Mouse (Mus musculus) liver, postnatal 0 days (tissue): ENCODE measurements around the gene Zzz3. TPM values are rescaled to one million over a fixed set of nuclear protein-coding genes. Genes with fewer than 3 reads are reported as not detected.

ENCODE experiments used
- ATAC-seq: fragments of 200-750 bp; cut with Nextera tagmentation; 2 replicates; pipeline ENCODE4 v1.8.0; 2017; ENCODE audit warnings: mild to moderate bottlenecking, moderate library complexity
- DNase-seq: peaks from one replicate; pipeline ENCODE4 v3.0.0-alpha.2; 2016
- H3K27ac ChIP-seq: fragments of 300-500 bp; sonication (generic); 2 replicates; pipeline ENCODE4 v1.5.1; 2014; ENCODE audit warnings: antibody characterized with exemption, moderate library complexity, mild to moderate bottlenecking, low read depth
- H3K27me3 ChIP-seq: fragments of 300-500 bp; sonication (generic); 2 replicates; pipeline ENCODE4 v1.6.1; 2014; ENCODE audit warnings: low read length, control low read depth, mixed read lengths; ENCODE audit not compliant: insufficient read depth
- H3K36me3 ChIP-seq: fragments of 300-500 bp; sonication (generic); replicated peaks from 2 replicates; pipeline ENCODE4 v1.6.1; 2014; ENCODE audit warnings: mild to moderate bottlenecking, control low read depth, low read length, moderate library complexity, mixed read lengths; ENCODE audit not compliant: insufficient read depth
- H3K4me1 ChIP-seq: fragments of 300-500 bp; sonication (generic); 2 replicates; pipeline ENCODE4 v1.6.1; 2014; ENCODE audit warnings: antibody characterized with exemption, mild to moderate bottlenecking, control low read depth; ENCODE audit not compliant: insufficient read depth
- H3K4me2 ChIP-seq: fragments of 300-500 bp; sonication (generic); 2 replicates; pipeline ENCODE4 v1.6.1; 2014; ENCODE audit warnings: low read depth, mild to moderate bottlenecking, low read length, moderate library complexity, mixed read lengths
- H3K4me3 ChIP-seq: fragments of 300-500 bp; sonication (generic); 2 replicates; pipeline ENCODE4 v1.5.1; 2014; ENCODE audit warnings: low read depth, low read length
- H3K9ac ChIP-seq: fragments of 300-500 bp; sonication (generic); replicated peaks from 2 replicates; pipeline ENCODE4 v1.6.1; 2014; ENCODE audit warnings: mild to moderate bottlenecking, moderate library complexity
- H3K9me3 ChIP-seq: fragments of 300-500 bp; sonication (generic); 2 replicates; pipeline ENCODE4 v1.6.1; 2016; ENCODE audit warnings: mild to moderate bottlenecking, control low read depth, low read length, mixed read lengths
- CTCF ChIP-seq: sonication (generic); IDR thresholded peaks from 2 replicates; pipeline ENCODE4 v1.5.1; 2016; ENCODE audit warnings: antibody characterized with exemption, low read depth
- EP300 ChIP-seq: IDR thresholded peaks from 2 replicates; pipeline ENCODE4 v1.6.1; 2016; ENCODE audit warnings: antibody characterized with exemption, low read depth, mild to moderate bottlenecking
- WGBS: fragments of 180-500 bp; shearing (Covaris S2); extraction: QIAGEN DNeasy Blood & Tissue Kit; methylation state at CpG from one replicate; pipeline ENCODE4 v1.1.7; 2014; ENCODE audit not compliant: insufficient replicate concordance; 5-methylcytosine and 5-hydroxymethylcytosine counted together
- polyA plus RNA-seq: library from polyadenylated mRNA; unstranded; fragments of >200 nt; fragmentation: Nextera tagmentation; extraction: Ambion mirVana; gene quantifications from 2 replicates; pipeline ENCODE4 v1.2.1, GENCODE M21; 2015

Gene Zzz3
- polyA plus RNA-seq, 1 experiment from 2014 or later: 11.4 TPM

DNA sequence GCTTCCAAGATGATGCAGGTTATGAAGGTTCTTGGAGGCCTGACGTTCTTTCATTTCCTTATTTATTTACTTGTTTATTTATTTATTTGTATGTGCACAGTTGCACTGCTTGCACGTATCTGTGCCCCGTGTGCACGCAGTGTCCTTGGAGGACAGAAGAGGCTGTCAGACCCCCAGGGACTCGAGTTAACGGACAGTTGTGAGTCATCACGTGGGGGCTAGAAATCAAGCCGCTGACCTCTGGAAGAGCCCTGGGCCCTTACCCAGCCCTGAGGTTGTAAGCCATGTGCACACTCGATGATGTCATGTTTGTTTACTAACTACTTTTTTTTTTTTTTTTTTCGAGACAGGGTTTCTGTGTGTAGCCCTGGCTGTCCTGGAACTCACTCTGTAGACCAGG, 75.1 kb downstream of the Zzz3 start:
- H3K4me3 ChIP-seq: no peak overlapping the region
- 69% methylated on average over 10 of the region's 10 CpGs for WGBS
- H3K36me3 ChIP-seq: no peaks in the 10 kb centered on the region
- no peak overlapping the region for H3K9ac ChIP-seq
- no peak for ATAC-seq
- H3K27me3 ChIP-seq: no peaks in the 10 kb centered on the region
- no peak overlapping the region for H3K4me2 ChIP-seq
- no peaks in the 10 kb centered on the region for H3K9me3 ChIP-seq
- no peak for DNase-seq
- TF ChIP-seq EP300 (no peak), CTCF (no peak)
- no peaks in the 10 kb centered on the region for H3K4me1 ChIP-seq
- H3K27ac ChIP-seq: no peak overlapping the region

DNA sequence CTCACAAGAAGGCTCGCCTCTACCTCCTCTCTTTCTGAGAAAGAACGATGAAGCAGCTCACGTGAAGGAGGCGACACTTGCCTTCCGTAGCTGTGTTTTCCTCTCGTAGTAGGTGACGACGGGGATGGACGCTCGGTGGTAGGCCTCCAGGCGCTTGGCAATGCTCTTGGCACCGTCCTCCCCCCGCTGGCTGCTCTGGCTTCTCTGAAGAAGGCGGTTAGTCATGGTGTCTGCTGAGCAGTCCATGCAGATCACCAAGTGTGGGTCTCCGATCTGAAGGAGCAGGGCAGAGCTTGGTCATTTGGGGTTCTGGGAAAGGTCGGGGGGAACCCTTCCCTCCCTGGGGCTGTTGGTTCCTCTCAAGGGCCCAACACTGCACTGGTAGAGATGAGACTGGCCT, 77.4 kb downstream of the Zzz3 start:
- ATAC-seq (no peak), DNase-seq (no peak)
- no peak for TF ChIP-seq CTCF
- TF ChIP-seq EP300: no peak
- Histone ChIP-seq H3K4me1 (no peaks in the 10 kb centered on the region), H3K9me3 (no peaks in the 10 kb centered on the region), H3K4me2 (no peak overlapping the region), H3K36me3 (no peaks in the 10 kb centered on the region), H3K27me3 (no peaks in the 10 kb centered on the region), H3K27ac (no peak overlapping the region), H3K4me3 (no peak overlapping the region), H3K9ac (no peak overlapping the region)
- WGBS: 88% methylated on average over 16 of the region's 16 CpGs

DNA sequence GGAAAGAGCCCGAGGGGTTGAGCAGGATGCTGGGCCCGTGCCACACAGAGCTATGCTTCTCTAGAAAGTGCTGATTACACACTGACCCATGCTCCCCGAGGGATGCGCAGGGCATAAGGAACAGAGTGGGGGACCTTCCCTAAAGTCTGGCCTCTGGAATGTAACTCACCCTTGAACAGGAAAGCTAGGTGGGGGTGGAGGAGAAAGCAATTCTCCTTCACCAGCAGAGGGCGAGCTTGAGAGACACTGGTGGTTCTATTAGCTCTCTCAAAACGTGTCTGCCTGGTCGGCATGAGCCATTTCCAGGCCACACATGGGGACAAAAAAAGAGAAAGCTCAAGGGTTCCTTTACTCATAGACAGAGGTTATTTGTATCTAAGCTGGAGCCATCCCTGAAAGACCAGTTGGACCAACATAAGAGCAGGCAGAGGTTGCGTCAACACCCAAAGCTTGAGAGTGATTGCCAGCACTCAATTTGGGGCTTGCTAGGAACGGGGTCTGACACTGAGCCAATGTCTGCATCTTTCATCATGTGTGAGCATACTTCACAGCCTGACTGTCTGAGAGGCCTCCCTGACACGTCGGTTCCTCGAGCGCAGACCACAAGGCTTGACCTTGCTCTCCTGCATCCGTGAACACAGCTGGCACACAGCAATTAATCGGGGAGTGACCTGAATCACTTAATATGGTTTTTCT, 79.5 kb downstream of the Zzz3 start:
- H3K4me3 ChIP-seq: no peak overlapping the region
- no peak overlapping the region for H3K4me2 ChIP-seq
- H3K9ac ChIP-seq: no peak overlapping the region
- no peaks in the 10 kb centered on the region for H3K9me3 ChIP-seq
- ATAC-seq (no peak), DNase-seq (peak; percentile 78)
- no peaks in the 10 kb centered on the region for H3K36me3 ChIP-seq
- H3K27ac ChIP-seq: no peak overlapping the region
- no peaks in the 10 kb centered on the region for H3K27me3 ChIP-seq
- peaks cover 9% of the 10 kb centered on the region for H3K4me1 ChIP-seq
- TF ChIP-seq EP300: no peak
- peak; percentile 84 for TF ChIP-seq CTCF
- 57% methylated on average over 15 of the region's 15 CpGs for WGBS

DNA sequence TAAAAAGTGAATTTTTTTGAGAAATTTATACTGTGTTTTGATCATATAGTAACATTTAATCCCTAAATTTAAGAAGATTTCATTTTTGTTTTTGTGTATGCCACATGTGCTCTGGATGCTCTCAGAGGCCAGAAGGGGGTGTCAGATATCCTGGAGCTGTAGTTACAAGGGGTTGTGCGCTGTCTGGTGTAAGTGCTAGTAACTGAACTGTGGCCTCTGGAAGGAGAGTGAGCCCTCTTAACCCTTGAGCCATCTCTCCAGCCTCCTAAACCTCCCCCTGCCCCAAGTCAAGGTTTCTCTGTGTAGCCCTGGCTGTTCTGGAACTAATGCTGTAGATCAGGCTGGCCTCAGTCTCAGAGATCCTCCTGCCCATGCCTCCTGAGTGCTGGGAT, 80.0 kb downstream of the Zzz3 start:
- Histone ChIP-seq H3K4me1 (peaks cover 9% of the 10 kb centered on the region), H3K36me3 (no peaks in the 10 kb centered on the region), H3K9me3 (no peaks in the 10 kb centered on the region), H3K27me3 (no peaks in the 10 kb centered on the region), H3K4me3 (no peak overlapping the region), H3K4me2 (no peak overlapping the region), H3K9ac (no peak overlapping the region), H3K27ac (no peak overlapping the region)
- TF ChIP-seq CTCF: no peak
- no peak for TF ChIP-seq EP300
- no peak for DNase-seq
- WGBS: 67% methylated on average over 1 of the region's 1 CpGs
- no peak for ATAC-seq

DNA sequence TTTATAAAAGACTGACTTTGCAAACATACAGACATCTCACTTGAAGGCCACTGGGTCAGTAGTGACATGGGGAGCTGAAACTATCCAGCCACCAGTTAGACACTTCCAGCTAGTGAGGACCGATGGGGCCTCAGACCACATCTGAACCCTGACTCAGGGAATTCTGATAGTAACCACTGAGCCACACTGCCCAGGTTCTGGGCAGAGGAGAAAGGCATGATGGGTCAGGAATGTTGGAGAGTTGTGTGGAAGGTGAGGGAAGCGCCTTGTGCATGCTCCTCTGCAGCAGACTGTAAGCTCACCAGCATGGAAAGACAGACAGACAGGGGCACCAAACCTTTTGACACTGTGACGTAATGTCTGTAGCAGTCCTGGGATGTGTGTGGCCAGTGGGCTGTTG, 80.6 kb downstream of the Zzz3 start:
- ATAC-seq (no peak), DNase-seq (no peak)
- H3K4me1 ChIP-seq: peaks cover 9% of the 10 kb centered on the region
- no peak overlapping the region for H3K9ac ChIP-seq
- WGBS: 87% methylated on average over 3 of the region's 3 CpGs
- no peak overlapping the region for H3K4me3 ChIP-seq
- no peak overlapping the region for H3K27ac ChIP-seq
- H3K9me3 ChIP-seq: no peaks in the 10 kb centered on the region
- H3K4me2 ChIP-seq: no peak overlapping the region
- H3K27me3 ChIP-seq: no peaks in the 10 kb centered on the region
- TF ChIP-seq EP300 (no peak), CTCF (no peak)
- H3K36me3 ChIP-seq: no peaks in the 10 kb centered on the region

DNA sequence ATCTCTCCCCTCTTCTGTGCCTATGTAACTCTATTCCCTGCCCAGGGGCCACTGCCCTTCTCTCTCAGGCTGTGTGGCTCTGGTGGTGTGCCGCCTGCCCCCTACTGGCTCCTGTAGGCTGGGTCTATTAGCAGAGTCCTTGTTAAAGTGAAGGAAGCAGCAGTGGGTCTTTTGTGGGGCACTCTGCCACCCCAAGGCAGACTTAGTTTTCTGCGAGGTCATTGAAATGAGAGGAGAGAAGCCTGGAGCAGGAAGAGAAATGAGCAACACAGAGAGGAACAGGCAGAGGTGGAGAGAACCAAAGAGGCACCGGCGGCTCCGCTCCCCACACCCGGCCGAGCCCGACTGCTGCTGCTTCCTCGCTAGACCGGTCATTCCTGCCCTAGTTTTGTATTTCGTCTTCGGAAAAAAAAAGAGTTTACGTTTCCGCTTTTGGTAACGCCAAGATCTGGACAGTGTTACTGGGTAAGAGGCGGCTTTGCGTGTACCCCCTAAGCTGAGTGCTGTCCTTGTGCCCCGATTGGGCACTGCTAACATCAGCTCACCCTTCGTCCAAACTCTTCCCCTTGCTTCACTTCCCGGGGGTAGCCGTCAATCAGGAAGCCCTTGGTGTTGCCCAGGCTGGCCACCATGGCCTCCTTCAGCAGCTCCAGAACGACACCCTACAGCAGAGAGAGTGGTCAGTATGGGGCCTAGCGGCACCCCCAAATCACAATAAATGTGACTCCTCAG, 82.7 kb downstream of the Zzz3 start:
- 2% methylated on average over 23 of the region's 23 CpGs for WGBS

More for the DNA sequence above, 82.7 kb downstream of the Zzz3 start:
- peak overlapping the region; percentile 95 for H3K4me2 ChIP-seq
- H3K4me1 ChIP-seq: peaks cover 9% of the 10 kb centered on the region
- H3K27ac ChIP-seq: peak overlapping the region; percentile 78
- H3K36me3 ChIP-seq: no peaks in the 10 kb centered on the region
- H3K4me3 ChIP-seq: peak overlapping the region; percentile 53
- H3K27me3 ChIP-seq: no peaks in the 10 kb centered on the region
- TF ChIP-seq CTCF: peak; percentile 83
- no peak for TF ChIP-seq EP300
- peak overlapping the region; percentile 67 for H3K9ac ChIP-seq
- no peaks in the 10 kb centered on the region for H3K9me3 ChIP-seq
- DNase-seq: peak; percentile 80
- peak; percentile 79 for ATAC-seq
